Mouse (Mus musculus): ENCODE data around the gene Ppp2ca. TPM values are rescaled to one million over a fixed set of nuclear protein-coding genes. Genes with fewer than 3 reads are reported as not detected.

Gene Ppp2ca
- 100 to 1,000 TPM; 112 to 117 TPM for polyA plus RNA-seq (2017; shearing (Covaris generic))

DNA sequence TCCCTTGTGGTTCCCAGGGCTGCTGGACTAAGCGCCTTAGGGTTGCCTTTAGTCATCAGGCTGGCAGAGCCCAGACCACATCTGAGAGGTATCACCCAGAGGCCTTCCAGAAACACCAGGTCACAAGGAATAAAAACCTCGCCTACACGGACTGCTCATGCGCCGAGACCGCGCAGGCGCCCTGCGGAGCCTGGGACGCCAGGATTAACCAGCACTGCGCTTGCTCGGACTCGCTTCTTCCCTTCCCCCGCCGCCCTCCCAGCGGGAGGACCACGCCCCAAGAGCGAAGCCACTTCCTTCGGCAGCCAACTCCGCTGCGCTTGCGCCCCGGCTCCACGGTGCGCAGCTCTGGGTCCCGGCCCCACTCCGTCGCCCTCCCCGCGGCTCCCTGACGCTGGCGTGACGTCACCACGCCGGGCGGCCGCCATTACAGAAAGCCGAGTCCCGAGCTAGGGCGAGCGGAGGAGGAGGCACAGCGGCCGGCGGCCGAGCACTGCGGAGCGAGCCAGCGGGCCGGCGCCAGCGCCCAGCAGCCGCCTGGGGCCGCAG is at the start of gene Ppp2ca:
Gene Ppp2ca (plus strand): TSS at position 284 of the 549 bp plus-strand sequence.

DNA sequence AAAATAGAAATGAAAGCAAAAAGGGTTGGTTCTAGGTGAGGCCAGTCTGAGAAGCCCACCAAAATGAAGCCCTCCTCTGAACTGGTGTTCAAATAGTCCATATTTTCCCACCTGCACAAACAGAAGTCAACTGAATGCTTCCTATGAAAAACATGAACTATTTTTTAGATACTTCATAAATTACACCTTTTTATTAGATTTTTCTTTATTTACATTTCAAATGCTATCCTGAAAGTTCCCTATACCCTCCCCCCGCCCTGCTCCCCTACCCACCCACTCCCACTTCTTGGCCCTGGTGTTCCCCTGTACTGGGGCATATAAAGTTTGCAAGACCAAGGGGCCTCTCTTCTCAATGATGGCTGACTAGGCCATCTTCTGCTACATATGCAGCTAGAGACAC is 46.9 kb downstream of the Ppp2ca start, which contains the start of gene Olfr1373:
Gene Olfr1373 (minus strand): TSS at position 101 of the 400 bp plus-strand sequence.

Other genes with a start within 250 kb of the Ppp2ca start
- 1 to 10 TPM; 3.8 to 6.3 TPM for gene Jade2, start 241.0 kb upstream of the Ppp2ca start, polyA plus RNA-seq (2017; shearing (Covaris generic))
- 100 to 1,000 TPM; 125 to 137 TPM for gene Cdkn2aipnl, start 131.0 kb upstream of the Ppp2ca start, polyA plus RNA-seq (2017; shearing (Covaris generic))
- 100 to 1,000 TPM; 278 to 341 TPM for gene Ube2b, start 97.9 kb upstream of the Ppp2ca start, polyA plus RNA-seq (2017; shearing (Covaris generic))
- gene Cdkl3, start 94.5 kb upstream of the Ppp2ca start, polyA plus RNA-seq (2017; shearing (Covaris generic)) = 1 to 10 TPM; 5.6 to 6.0 TPM
- gene Olfr1373, start 46.8 kb downstream of the Ppp2ca start, polyA plus RNA-seq (2017; shearing (Covaris generic)) = not detected
- not detected for gene Olfr1371, start 115.3 kb downstream of the Ppp2ca start, polyA plus RNA-seq (2017; shearing (Covaris generic))
- gene Skp1a, start 133.3 kb downstream of the Ppp2ca start, polyA plus RNA-seq (2017; shearing (Covaris generic)) = 100 to 1,000 TPM; 274 to 368 TPM
- gene Tcf7, start 184.3 kb downstream of the Ppp2ca start, polyA plus RNA-seq (2017; shearing (Covaris generic)) = 100 to 1,000 TPM; 305 to 880 TPM